Mouse (Mus musculus) spleen, adult 18-20 months (tissue): ENCODE measurements around the gene Ankrd36.
"Not testable (repeated sequence)": the region's sequence is repeated elsewhere in the genome, so short reads cannot be mapped to it uniquely, and the experiment has no call there.

Experiments used
- DNase-seq, 2 experiments: peaks; one replicate each; pipeline ENCODE4 v3.0.0; 2022; ENCODE audit warnings: mixed read lengths in 2 of 2

Ankrd36 gene

DNA sequence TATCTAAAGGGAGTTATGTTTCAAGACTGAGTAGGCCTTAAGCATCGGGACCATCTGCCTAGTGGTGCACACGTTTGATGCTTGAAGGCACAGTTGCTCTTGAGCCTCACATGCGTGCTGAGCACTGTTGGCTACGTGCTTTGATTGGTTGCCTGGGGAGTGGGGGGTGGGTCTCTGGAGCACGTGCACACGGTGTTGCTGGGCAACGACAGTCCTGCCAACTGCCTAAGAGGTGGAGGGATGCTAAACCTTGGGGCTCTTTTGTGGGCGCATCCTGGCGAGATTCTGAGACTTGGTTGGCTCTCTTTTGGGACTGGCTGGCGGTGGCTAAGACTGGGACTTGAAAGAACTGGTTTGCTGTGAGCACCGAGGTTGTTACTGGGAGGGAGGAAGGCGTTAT is at the start of gene Ankrd36:
Gene Ankrd36 (plus strand): TSS at position 211 of the 400 bp plus-strand sequence.
- DNase-seq: no peak

DNA sequence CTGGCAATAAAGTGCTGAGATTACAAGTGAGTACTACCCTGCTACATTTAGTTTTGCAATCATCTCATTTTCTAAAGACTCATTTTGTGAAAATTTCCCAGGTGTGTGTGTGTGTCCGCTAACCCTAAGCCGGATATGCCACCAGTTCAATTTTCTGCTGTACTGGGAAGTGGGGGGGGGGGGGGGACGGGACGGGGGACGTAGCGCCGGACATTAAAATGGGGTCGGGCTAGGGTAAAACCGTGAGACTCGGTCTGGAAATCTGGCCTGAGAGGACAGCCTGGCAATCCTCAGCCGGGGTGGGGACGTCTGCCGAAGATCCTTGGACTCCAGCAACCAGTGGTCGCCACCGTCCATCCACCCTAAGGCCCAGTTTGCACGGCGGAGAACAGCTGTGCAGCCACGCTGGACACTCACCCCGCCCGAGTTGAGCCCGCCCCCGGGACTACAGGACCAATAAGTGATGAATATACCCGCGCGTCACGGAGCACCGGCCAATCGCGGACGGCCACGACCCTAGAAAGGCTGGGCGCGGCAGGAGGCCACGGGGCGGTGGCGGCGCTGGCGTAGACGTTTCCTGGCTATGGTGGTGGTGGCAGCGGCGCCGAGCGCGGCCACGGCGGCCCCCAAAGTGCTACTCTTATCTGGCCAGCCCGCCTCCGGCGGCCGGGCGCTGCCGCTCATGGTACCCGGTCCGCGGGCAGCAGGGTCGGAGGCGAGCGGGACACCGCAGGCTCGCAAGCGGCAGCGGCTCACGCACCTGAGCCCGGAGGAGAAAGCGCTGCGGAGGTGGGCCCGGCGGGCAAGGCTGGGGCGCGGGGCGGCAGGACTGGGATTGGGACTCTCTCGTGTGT is 48.8 kb upstream of the Ankrd36 start, which contains the start of gene Xbp1:
Gene Xbp1 (plus strand): TSS at position 248 of the 854 bp plus-strand sequence.
- peak; percentile 91 to 96 for DNase-seq

DNA sequence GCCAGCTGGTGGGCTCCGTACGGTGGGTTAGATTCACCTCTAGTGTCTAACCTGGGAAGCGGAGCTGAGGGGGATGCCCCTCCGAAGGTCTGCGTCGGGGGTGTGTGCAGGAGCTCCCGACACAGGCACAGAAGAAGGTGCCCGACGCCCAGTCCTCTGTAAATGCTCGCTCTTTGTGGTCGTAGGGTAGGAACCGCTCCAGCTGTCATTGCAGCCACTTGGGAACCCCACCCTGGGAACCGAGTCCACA is 48.3 kb upstream of the Ankrd36 start:
- peak in 1 of 2 experiments; percentile 51 for DNase-seq

DNA sequence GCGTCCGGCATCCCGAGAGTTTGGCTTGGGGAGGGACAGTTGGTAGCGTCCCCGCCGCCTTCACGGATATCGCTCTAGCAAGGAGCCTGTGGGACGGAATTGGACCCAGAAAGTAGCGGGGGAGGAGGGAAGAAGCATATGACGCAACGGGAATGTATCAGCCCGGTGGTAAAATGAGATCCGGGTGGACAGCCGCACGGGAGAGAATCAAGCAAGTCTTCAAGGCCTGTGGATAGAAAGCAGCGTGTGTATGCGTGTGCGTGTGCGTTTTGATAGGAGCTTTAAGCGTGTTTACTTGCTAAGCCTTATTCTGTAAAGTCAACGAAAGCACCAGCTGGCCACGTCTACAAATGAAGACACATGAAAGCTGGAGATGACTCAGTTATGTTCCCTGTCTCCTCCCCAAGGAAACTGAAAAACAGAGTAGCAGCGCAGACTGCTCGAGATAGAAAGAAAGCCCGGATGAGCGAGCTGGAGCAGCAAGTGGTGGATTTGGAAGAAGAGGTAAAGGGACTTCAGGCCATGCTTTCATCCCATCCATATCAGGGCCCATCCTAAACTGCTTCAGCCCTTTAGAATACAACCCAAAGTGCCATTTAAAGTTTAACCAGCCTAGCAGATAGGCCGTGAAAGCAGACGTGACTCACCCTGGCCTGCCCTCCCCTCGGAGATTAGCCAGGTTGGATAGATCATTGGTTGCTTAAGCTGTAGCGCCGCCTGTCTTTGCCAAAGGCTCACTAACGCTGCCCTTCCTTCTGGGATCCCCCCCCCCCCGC is 47.8 kb upstream of the Ankrd36 start:
- DNase-seq: peak; percentile 52 to 54

GRCm38 (mm10) chr11:5522798-5523415 is 46.6 kb upstream of the Ankrd36 start:
- no peak for DNase-seq

DNA sequence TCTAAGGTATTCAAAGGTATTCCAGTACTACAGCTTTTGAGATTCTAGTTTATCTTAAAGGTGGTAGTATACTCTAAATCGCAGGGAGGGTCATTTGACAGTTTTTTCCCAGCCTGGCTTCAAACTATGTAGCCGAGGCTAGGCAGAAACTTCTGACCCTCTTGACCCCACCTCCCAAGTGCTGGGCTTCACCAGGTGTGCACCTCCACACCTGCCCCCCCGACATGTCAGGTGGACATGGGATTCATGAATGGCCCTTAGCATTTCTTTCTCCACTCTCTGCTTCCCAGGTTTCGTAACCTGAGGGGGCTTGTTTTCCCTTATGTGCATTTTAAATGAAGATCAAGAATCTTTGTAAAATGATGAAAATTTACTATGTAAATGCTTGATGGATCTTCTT is 44.1 kb upstream of the Ankrd36 start:
- no peak for DNase-seq

DNA sequence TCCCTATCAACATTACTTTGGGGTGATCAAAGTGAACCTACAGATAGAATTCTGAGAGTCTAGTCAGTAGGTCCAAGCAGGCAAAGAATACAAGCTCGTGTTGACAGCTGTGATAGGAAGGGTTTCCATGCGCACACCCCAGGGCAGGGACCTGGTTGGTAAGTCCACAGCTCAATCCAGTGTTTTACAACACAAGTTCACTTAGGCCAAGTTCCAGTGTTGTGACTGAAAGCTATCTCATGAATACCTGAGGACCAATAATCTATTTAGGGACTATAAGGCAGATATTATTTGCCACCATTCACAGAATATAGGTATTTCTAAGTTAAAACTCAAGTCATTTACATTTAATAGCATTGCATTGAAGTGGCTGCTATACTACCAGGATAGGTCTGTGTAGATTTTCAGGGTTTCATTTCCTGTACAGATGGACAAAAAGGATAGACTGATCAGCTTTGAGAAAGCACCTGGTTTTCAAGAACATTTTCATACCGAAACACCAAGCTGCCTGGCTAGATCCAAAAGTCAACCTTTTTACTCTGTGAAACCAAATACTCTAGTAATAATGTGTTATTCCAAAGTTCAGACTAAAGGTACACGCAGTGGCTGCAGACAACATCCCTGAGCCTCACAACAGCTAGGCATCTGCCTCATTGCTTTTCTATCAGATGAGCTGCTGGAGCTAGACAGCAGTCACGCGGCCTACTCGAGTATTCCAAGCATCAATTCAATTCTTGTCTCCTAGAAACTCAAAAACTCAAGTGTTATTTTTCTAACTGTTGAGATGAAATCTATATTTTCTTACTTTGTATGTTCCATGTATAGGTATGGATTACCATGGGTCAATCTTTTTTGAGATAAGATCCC is 42.7 kb upstream of the Ankrd36 start:
- DNase-seq: no peak

GRCm38 (mm10) chr11:5527865-5528523 is 41.5 kb upstream of the Ankrd36 start:
- DNase-seq: no peak

- no peak for DNase-seq
Measured at GRCm38 (mm10) chr11:5528841-5529240, 40.6 kb upstream of the Ankrd36 start.

DNA sequence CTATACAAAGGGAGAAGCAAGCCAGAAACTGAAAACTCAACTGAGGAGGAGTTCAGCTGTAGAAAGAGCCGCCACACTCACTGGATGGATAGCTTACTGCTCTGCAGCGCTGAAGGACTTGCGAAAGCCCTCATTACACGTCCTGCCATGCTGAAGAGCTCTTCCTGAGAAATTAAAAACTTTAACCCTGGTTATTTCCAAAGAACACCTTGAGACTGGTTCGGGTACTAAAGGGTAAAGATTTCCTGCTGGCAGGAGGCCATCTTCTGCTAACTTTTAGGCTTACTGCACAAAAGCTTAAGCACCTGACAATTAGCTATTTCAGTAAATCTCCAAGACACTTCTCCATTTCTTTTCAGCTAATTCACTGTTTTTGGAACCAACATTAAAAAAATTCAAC is 39.3 kb upstream of the Ankrd36 start:
- no peak for DNase-seq

DNA sequence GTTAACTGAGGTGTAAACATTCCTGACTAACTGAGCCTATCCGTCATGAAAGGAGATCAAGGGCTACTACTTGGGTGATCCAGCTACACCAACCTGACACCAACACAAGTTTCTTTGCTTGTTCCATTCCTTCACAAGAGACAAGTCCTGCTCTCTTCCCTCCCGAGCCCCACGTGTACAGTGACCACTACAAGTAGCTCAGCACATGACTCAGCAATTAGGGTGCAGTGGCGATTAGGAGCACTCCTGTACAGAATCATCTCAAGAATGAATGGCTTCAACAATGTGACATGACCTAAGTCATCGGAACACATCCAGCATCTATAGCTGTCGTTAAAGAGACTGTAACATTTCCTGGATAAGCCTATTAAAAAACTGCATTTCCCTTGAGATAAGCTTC is 38.8 kb upstream of the Ankrd36 start:
- DNase-seq: no peak

GRCm38 (mm10) chr11:5533108-5533507 is 36.4 kb upstream of the Ankrd36 start:
- DNase-seq: no peak

DNA sequence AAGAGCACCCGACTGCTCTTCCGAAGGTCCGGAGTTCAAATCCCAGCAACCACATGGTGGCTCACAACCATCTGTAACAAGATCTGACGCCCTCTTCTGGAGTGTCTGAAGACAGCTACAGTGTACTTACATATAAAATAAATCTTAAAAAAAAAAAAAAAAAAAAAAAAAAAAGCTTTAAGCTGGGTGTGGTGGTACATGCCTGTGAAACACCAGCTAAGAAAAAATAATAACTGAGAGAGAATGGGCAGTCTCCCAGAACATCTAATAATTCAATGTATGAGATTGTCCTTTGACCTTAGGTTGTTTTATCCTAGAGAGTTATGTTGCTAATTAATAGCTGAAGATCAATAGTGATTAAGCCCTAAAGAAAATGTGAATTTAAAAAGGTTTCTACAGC is 32.0 kb upstream of the Ankrd36 start:
- not testable (repeated sequence) for DNase-seq

DNA sequence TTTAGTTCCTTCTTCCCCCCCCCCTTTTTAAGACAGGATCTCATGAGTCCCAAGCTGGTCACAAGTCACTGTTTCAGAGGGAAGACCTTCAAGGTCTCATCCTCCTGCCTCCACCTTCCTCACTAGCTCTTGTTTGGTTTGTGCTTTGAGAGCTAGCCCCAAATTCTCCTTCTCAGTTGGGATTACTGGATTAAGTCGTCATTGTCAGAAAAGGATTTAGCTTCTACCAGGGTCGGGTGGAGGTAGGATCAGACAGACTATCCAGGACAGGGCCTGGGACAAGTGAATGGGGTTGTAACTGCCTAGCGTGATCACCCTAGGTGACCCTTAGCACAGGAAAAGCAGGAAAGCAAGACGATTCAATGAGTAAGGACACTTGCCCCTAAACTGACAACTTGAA is 29.2 kb upstream of the Ankrd36 start:
- DNase-seq: no peak

DNA sequence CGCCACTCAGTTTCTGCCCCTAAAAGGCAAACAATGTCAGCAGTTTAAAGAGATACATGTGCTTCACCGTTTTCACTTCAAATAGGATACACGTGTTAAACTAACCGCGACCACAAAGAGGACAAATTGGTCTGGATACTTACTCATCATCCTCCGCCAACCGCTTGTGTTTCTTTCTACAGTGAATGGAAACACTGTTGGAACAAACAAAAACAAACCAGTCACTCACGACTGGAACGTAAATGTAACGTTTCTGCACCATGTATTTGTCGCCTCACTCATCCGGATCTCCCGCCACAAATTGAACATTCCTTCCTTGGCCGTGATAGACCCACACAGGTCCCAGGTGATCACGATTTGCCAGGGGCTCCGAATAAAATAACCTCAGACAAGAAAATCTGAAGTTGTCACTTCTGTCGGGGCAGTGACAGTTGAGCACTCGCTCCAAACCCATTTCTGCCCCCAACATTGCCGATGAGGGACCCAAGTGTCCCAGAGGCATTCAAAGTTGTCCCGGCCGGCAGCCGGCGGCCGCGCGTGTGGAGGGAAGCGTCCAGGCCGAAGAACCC is 28.2 kb upstream of the Ankrd36 start:
- DNase-seq: no peak

- peak; percentile 86 to 89 for DNase-seq
Measured at GRCm38 (mm10) chr11:5541799-5542481, 27.5 kb upstream of the Ankrd36 start, which contains the start of gene Ccdc117. Ccdc117 (minus strand) TSS chr11:5542187.

GRCm38 (mm10) chr11:5542482-5543185 is 26.9 kb upstream of the Ankrd36 start:
- no peak for DNase-seq

DNA sequence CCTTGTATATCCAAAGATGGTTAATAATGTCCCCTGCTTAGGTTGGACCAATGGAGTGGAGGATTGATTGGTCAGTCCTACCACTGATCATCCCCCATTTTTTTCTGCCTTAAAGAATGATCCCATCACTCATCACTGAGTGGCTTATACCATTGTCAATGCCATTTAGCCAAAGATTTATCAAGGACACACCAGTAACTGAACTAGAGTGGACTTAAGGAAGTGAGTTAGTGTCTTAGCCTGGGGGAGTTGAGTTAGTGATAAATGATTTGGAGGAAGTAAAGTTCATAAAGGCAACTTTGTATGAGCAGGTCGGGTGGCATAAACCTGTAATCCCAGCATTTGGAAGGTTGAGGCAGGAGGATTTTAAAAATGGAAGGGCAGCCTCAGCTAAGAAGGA is 26.2 kb upstream of the Ankrd36 start:
- no peak for DNase-seq

- not testable (repeated sequence) for DNase-seq
Measured at GRCm38 (mm10) chr11:5544709-5545108, 24.8 kb upstream of the Ankrd36 start.

DNA sequence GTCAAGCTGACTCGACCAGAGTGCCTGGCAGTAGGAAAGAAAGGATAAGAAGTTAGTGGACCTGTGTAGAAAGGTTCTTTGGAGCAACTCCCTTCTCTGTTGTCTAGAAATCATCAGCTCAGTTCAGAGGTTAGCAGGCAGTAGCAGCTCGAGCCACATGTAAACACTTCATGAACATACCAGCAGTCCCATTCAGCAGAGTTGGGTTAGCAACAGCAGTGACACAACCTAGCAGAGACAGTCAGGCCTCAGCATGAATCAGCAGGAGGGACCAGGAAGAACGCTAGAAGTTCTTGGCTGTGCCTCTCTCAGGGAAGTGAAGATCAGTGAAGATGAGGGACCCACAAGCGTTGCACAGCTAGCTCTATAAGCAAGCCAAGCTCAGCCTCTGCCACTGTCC is 24.0 kb upstream of the Ankrd36 start:
- DNase-seq: no peak
